Mouse (Mus musculus) adrenal gland, postnatal 4 days (tissue): ENCODE data around the gene Ppm1h. TPM values are rescaled to one million over a fixed set of nuclear protein-coding genes. Genes with fewer than 3 reads are reported as not detected.

Experiments
- DNase-seq, 2 experiments: peaks; one replicate each; pipeline ENCODE4 v3.0.0; 2021 to 2022; ENCODE audit warnings: low spot score in 2 of 2, mixed read lengths in 2 of 2
- total RNA-seq, 2 experiments: library from RNA; stranded (reverse); gene quantifications; 2 replicates each; pipeline ENCODE4 v1.2.3; 2021

Gene Ppm1h
- total RNA-seq, 2 experiments from 2014 or later = 16.7 to 25.9 TPM

DNA sequence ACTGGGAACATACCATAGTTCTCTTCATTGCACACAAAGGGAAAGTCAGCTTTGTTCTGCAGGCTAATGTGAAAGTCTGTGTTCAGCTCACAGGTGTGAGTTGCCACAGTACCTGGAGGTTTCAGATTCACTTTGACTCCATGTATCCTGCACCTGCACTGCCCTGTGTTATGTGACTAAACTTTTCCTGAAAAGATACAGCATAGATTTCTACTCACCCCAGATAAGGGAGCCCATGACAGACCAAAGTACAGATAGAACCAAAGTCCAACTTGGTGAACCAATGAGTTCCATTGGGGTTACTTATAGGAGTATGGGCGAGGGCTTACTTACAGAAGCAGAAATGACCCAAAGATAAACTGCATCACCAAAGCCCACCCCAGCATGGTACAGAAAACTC, 17.8 kb downstream of the Ppm1h start:
- no peak for DNase-seq

DNA sequence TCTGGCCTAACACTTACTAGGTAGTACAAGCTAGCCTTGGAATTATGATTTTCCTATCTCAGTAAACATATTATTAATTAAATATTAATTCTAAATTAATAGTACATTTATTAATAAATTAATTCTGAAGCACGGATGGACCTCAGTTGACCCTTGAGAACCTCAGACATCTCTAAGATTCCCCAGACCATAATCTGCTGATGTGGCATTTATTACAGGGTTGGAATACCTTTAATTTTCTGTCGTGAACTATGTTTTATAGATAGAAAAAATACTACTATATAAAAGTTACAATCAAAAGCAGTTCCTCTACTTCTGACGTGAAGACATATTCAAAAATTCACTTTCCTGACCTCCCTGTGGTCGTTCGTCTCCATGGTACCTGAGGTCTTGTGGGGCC, 19.8 kb downstream of the Ppm1h start:
- DNase-seq = no peak

DNA sequence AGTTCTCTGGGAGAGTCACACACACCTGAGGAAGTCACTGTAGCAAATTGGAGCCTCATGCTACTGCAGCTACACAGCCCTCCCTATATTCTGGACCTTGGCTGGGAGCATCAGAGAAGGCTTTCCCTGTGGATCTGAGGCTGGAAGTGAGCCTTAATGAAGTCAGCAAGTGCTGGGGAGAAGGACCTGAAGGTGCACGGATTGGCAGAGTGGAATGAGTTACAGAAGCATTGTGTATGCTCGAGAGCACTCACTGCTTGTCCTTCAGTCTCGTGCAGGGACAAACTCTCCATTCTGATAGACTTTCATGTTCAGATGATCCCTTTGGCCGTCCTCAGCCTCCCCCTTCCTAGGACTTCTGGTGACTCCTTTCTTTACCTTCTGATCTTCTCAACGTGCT, 26.3 kb downstream of the Ppm1h start:
- DNase-seq = no peak

DNA sequence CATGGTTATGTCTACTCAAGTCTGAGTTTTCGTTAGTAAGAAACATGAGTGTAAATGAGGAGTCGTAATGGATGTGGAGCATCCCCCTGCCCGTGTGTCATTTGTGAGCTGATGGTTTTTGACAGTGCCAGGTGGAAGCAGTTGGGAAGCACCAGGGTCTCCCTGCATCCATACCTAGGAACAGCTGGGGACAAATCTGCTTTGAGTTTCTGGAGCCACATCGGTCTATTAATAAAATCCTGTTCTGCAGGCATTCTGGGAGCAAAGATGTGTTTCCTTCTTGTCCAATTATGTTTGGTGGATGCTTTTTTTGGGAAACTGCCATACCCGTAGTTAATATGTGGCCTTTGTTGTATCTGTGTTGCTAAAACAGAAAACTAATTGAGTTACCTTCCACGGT, 26.9 kb downstream of the Ppm1h start:
- no peak for DNase-seq

DNA sequence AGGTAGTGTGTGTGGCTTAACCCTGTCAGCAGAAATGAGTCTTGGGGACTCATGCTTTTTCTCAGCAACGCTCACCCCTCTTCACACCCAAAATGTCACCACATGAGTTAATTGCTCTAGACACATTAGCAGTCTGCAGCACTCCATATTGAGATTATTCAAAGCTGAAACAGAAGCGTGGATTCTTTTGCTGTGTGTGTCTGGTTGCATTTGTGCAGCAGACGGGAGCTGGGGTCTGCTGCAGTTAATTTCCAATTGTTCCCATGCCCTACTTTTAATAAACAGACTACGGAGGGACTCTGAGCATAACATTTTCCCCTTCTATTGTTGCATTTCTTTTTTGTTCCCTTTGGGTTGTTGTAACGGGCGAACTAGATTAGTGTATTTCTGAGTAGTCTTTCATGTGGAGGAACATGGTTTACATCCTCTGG, 32.8 kb downstream of the Ppm1h start:
- no peak for DNase-seq

DNA sequence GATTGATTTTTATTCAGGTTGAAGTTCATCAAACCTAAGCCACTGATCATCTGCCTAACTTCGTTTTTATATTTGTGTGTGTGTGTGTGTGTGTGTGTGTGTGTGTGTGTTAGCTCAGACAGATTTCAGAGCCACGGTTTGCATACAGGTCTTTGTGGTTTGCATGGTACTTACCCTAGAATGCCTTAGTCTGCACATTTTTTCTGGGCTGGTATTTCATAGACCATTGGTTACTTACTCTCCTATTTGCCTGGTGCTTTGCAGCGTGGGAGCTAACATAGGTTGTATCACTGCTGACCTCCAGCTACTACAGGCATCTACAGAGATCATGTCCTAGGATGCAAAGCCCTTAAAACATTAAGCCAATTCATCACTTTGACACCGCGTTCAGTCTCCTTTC, 33.7 kb downstream of the Ppm1h start:
- DNase-seq = no peak

DNA sequence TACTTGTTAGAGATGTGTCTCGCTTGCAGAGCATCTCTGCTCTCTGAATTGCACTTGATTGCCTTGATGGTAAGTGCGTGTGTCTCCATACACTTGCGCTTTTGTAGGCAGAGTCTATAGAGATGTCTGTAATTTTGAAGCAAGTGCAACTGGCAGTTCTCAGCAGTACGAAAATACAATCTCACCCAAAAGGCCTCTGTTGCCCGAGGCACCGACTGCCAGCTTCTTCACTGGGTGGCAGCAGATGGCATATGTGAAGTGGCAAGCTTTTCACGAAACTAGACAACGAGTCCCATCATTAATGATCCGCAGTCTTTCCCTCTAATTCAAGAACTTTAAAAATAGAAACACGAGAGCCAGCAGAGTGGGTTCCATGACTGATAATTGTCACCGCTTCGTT, 37.3 kb downstream of the Ppm1h start:
- DNase-seq = no peak

DNA sequence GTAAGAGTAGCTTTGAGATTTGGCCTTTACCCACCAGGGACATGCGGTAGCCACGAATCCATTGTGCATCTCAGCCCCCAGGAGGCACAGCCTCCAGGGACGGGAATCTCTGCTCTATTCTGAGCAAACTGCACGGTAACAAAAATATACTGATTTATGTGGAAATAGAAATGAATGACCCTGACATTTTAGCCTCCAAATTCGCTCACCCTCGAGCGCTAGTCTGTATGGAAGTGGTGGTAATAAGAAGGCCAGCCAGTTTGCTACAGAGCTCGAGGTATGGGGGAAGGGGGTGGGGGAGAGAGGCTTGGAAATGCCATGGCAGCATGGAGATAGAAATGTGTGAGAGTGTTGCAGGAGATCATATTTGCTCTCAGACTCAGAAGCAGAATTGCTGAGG, 37.7 kb downstream of the Ppm1h start:
- no peak for DNase-seq

DNA sequence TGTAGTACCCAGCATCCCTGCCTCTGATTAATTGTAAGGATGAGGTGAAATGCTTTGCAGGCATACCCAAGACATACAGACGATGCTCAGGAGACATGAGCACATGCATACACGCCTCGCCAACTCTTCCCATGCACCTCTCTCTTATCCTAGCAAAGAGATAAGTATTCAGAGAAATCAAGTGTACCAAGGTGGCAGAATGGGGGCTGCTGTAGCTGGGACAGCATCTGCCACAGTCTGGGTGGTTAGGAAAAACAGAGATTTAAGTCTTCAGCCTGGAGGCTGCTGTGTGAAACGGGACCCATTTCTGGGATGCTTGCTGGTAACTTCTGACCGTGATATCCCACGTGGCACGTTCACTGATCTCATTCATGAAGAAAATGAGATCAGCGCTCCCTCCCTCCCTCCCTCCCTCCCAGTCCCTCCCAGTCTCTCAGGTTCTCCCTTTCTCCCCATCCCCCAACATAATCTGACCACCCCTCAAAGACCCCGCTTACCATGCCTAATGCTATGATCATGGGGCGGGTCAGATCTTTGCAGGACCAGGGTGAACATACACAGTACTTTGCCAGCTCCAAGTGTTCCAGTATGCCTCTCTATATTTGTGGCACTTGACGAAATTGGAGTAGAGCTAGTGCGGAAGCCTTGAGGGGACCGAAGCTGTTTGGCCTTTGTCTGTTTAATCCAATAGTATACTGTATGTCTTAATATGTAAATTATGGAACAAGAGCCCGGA, 38.3 kb downstream of the Ppm1h start:
- no peak for DNase-seq

DNA sequence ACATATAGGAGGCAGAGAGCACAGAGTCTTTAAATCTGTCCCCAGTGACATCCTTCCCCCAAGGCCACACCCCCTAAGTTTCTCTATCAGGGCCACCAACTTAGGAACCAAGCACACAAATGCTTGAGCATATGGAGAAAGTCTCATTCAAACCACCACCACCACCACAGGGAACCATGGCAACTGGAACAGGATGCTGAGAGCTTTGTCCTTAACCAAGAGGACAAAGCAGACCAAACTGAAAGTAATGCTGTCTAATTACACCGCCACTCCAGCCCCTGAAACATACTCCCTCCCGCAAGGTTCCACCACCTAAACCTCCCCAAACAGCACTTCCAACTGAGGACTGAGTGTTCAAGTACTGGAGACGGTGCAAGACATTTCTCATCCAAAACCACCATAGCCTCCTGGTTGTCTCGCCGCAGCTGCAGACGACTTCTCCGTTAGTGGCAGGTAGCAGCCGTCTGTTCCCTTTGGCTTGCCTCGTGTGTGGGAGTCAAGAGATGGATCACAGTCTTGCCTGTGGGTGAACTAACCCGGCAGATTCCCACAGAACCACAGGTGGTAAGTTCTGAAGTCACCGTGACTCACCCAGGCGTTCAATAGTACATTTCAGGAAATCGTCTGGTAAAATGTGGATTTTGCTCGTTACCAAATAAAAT, 39.3 kb downstream of the Ppm1h start:
- no peak for DNase-seq

DNA sequence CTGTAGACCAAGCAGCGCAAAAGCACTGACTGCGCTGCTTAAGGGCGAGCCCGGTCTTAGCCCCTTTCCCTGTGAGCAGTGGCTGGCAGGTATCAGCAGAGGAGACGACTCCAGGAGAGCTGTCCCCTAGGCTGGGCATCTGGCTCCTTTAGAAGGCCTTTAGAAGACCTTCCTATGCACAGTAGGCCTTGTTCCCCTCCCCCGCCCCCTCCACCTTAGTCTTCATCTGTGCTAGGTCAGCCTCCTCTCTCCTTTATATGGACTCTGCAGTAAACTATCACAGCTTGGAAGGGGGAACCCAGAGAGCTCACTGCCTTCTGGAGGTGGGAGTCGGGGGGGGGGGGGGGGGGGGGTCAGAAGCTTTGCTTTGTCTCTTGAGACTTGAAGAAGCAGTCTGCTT, 40.4 kb downstream of the Ppm1h start:
- DNase-seq = no peak

DNA sequence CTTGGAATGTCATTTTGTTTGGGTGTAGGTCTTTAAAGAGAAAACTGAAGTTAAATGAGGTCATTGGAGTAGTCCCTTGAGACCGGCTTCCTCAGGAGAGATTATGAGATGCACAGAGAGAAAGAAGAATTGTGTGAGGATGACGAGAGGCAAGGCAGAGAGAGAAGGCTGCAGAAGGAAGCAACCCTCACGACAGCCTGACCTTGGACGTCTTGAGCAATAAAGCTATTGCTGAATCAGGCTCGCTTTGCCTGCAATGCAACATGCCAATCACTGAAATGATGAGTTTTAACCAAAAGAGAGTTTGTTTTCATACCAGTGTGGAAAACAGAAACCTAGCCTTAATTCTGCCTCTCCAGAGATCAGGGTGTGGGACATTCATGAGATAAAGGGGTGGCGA, 43.5 kb downstream of the Ppm1h start:
- DNase-seq = no peak

DNA sequence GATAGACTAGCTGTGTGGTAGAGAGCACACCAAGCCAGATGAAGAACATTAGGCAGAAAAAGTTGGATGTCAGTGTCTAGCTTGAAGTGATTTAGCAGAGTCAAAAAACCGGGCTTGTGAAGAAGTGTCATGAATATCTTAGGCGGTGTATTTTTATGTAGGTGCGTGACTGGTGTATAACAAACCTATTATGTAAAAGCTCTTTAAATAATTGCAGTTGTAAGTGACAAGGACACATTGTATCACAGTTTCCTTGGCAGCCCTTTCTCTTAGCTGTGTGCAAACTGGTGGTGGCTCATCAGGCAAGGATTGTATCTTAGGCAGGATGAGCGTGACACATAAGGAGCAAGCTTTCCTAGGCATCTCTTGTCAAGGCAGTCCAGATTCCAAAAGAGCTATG, 46.1 kb downstream of the Ppm1h start:
- no peak for DNase-seq

DNA sequence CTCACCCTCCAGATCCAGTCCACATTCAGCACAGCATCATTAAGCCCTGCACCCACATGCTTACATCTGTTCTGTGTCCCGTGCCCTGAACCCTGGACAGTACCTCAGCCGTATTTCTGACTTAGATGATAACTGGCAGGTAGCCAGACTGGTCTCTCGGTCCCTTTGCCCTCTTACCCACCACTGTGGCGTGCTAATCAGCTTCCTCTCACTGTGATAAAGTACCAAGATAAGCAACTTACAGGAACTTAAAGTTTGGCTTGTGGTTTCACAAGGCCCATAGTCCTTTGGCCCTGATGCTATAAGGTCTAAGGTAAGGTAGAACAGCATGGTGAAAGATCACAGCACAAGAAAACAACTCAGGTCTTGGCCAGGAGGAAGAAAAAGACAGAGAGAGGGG, 48.7 kb downstream of the Ppm1h start:
- DNase-seq = no peak

DNA sequence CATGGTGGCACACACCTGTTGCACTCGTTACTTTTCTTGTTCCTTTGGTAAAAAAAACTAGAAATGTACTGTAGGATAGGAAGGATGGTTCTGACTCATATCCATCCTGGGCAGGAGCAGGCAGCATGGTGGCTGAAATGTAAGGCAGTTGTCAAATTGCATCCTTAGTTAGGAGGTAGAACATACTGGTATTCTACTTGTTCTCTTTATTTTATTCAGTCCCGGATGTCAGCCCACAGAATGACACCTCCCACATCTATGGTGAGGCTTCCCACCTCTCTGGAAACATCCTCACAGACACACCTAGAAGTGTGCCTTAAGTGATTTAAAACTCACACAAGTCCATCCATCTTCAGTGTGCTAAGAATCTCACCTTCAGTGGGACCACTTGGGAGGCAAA, 49.6 kb downstream of the Ppm1h start:
- no peak for DNase-seq

DNA sequence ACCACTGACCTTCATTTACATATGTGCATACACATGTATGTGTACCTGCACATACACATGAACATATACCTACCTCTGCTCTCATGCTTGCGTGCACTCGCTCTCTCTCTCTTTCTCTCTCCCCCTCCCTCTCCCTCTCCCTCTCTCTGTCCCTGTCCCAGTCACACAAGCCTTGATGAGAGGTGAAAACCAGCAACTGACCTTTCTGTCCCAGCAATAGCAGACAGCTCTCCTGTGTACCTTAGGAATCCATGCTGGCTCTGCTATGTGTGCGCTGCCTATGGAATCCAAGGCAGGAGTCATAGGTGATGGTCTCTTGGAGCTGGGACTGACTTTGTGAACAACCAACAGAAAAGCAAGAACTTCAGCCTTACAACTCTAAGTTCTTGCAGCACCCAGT, 53.6 kb downstream of the Ppm1h start:
- no peak for DNase-seq

DNA sequence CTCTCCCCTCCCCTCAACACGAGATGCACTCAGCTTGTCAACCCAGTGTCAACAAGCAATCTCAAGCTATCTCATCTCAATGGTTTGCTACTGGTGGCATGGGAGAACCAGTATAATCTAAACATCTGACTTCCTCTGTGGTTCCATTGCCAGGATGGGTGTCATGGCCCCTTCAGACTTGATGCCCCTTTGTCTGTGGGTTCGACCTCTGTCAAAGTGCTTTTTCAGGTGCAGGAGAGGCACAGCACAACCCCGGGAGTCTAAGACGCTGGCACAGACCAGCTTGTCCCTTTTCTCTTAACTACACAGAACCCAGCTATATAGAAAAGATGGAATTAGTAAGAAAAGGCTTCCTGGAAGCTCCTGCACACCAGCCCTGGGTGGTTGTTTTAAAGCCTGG, 56.0 kb downstream of the Ppm1h start:
- DNase-seq = no peak

DNA sequence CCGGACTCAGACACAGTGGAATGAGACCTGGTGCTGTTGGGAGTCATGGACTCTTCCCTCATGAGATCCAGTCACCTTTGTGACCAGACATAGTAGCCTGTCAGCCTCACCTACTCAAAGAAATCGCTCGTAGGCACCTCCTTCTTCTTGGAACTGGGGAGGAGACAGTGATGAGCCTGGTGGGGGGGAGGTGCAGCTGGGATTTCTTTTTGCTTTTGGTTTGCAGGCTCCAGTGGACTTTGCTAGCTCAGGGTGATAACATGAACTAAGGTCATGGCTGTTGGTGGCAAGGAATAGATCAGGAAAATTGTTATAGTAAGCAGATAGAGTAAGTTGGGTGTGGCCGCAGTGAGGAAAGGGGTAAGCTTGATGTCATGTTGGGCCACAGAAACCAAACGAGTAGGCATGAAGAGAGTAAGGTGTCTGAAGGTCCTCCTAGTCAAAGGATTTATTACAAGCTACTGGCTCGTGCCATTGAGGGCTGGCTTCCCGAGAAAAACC, 56.8 kb downstream of the Ppm1h start:
- DNase-seq = no peak

DNA sequence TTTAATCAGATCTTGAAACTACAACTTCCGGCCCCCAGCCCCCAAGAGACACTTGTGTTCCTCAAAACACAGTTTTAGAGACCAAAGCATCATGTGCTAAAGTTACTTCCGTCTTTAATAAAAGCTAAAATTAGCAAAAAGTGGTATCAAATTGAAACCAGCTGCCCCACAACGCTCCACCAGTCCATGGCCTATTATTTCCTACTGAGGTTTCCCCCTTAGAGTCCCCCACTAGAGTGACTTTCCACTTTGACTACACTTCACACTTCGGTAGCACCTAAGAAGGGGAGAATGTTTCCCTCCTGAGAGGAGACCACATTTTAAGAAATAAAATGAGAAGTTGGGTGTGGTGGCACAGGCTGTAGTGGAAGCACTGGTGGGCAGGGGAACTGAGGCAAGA, 58.3 kb downstream of the Ppm1h start:
- no peak for DNase-seq

DNA sequence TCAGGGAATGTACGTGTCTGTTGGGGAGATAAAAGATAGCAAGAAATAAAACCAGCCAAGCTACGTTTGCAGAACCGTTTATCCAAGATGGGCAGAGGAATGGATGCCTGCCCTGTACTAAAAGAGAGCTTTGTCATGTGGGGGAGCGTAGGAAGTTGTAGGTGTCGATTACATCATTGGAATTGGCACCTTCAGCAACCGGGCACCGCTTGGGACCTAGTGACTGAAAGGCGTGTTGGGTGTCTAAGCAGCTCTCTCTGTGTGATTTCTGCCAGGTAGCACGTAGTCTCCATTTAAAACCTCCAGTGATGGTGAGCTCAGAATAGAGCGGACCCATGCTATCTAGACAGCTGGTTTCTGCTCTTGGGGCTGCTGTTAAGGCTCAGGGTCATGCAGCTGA, 60.0 kb downstream of the Ppm1h start:
- DNase-seq = no peak

DNA sequence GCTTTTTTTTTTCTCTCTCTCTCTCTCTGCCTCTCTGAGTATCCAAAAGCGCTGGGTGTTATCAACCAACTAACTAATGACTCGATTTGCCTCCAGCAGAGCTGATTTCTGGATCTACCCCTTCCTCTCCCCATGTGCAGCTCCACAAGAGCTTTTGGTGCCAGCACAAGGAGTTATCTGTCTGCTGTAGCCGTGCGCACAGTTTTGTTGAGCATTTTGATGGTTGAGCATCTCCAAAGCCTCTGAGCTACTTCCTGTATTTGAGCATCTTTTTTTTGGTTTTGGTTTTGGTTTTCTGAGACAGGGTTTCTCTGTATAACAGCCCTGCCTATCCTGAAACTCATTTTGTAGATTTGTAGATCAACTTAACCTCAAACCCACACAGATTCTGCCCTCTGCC, 60.5 kb downstream of the Ppm1h start:
- no peak for DNase-seq

DNA sequence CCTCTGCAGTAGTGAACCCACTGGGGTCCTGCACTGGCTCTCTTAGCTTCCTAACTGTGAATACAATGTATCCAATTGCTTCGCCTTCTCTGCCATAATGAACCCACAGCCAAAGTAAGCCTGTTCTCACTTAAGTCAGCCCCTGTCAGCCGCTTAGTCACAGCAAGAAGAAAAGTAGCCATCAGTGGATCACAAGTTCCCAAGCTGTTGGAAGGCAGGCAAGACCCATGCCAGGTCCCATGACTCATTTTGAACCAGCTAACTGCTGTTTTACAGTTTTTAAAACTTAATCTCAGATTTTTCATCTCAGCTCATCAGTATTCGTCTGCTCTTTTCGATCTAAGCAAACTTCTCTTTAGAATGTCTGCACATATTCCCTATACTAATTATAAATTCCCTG, 61.6 kb downstream of the Ppm1h start:
- no peak for DNase-seq

DNA sequence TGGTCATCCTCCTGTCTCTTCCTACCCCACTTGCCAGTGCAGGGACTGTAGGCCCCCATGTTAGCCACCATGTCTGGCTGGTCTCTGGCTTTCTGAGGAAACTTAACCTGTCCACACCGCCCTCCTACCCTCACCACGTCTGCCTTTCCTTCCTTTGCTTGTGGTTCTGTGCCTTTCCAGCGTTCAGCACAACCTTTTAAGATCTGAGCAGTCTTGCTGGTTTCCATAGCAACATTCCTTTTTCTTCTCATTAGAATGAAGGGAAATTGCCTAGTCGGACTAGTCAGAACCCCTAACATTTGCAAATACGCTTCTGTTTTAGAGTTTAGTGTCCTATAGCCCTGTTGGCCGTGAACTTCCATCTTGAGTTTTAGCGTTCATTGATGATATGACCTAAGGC, 62.6 kb downstream of the Ppm1h start:
- no peak for DNase-seq
